Mouse (Mus musculus): Measurements from ENCODE around the gene Cwh43.

DNA sequence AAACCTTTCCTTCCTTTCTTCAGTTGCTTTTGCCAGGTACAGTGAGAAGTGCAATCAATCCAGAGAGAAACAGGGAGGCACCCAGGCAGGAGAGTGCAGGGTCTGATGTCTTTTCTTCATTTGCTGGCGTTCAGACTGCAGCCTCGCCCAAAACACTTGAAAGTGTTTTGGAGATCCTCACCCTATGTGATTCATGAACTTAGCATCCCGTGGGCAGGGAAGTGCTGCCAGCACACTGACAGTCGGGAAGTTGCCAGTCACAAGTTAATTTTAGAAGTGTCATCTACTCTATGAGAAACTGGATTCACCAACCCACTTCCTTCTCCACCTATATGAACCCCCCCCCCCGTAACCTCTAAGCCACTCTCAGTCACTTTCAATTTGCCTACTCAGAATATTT is 4.5 kb upstream of the Cwh43 start:
- TF ChIP-seq GATA1 (IDR thresholded peaks at IDR 0.05; ENCODE audit: borderline replicate concordance, low read length) (no peak), FLI1 (IDR thresholded peaks at IDR 0.05; ENCODE audit: low read length) (no peak)

All from megakaryocyte, embryonic 14.5 days (primary cell).